Mouse (Mus musculus) bone marrow, adult 2 months (tissue): ENCODE results near the gene Olfr575. TPM values are rescaled to one million over a fixed set of nuclear protein-coding genes. Genes with fewer than 3 reads are reported as not detected.

Experiments used
- H3K27ac ChIP-seq: fragments of 200-500 bp; 2 replicates; pipeline ENCODE4 v1.5.1; 2012; ENCODE audit warnings: low read depth, mild to moderate bottlenecking, control low read depth, inconsistent platforms, low read length; ENCODE audit not compliant: control insufficient read depth, poor library complexity, insufficient read depth
- H3K4me1 ChIP-seq: fragments of 200-500 bp; 2 replicates; pipeline ENCODE4 v1.6.1; 2011; ENCODE audit warnings: low read length; ENCODE audit not compliant: control insufficient read depth, insufficient read depth
- H3K4me3 ChIP-seq: fragments of 200-500 bp; replicated peaks from 2 replicates; pipeline ENCODE3; 2011; ENCODE audit warnings: mild to moderate bottlenecking, low read depth, low read length, control low read depth; ENCODE audit not compliant: control insufficient read depth
- CTCF ChIP-seq: fragments of 200-500 bp; IDR thresholded peaks from 2 replicates; pipeline ENCODE4 v1.5.1; 2011; ENCODE audit warnings: low read length, control low read depth; ENCODE audit not compliant: control insufficient read depth, insufficient read depth
- POLR2A ChIP-seq: fragments of 200-500 bp; IDR thresholded peaks from 2 replicates; pipeline ENCODE4 v1.6.1; 2011; ENCODE audit warnings: low read depth, mild to moderate bottlenecking, control low read depth, low read length, borderline replicate concordance; ENCODE audit not compliant: control insufficient read depth
- WGBS: fragments of 180-500 bp; shearing (Covaris S2); methylation state at CpG from one replicate; pipeline ENCODE4 v1.1.7; 2018; 5-methylcytosine and 5-hydroxymethylcytosine counted together
- polyA plus RNA-seq: library from polyadenylated mRNA; stranded (reverse); fragments of >200 nt; gene quantifications from 2 replicates; pipeline ENCODE4 v1.2.4, GENCODE M21; 2011; ENCODE audit warnings: low replicate concordance; ENCODE audit not compliant: missing spikeins, insufficient read depth, insufficient read length

Gene Olfr575
- polyA plus RNA-seq, 1 experiment: not detected

DNA sequence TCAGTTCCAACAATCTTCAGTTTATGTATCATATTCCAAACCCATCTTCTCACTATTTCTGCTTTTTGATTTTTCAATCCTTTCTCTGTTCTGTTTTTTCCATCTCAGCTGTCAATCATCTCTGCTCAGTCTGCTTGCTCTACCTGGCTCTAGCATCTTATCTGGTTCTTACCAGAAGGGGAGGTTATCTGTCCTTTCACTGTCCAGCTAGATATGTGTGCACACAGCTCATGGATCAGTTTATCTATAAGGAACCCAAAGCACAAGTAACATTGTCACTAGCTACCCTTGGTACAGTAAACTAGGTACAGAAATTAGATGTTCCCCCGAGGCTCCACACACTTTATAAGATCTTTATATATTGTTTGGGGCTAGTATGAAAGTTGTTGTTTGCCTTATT is 15.2 kb downstream of the Olfr575 start:
- WGBS: 68% methylated on average over 1 of the region's 1 CpGs
- Histone ChIP-seq H3K4me3 (no peak overlapping the region), H3K4me1 (no peaks in the 10 kb centered on the region), H3K27ac (no peak overlapping the region)
- TF ChIP-seq CTCF: no peak
- TF ChIP-seq POLR2A: no peak

DNA sequence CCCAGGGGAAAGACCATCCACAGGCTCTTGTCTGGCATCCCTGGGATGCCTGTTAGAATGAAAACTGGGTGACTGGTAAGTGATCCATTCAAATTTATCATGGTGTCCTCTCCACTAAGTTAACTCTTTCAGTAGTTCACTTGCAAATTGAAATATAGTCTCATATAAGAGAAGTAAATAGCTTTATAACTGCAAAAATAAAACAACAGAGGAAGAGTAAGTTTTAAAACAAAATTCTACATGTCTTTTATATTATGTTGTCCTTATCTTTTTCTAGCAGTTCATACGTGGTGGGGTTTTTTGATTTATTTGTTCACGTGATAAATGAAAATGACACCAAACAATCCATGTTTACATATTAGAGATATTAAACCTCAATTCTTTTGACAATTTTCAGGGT is 16.1 kb downstream of the Olfr575 start, which contains the start of gene Olfr573-ps1:
Gene Olfr573-ps1 (minus strand): TSS at position 101 of the 400 bp plus-strand sequence.
- no peaks in the 10 kb centered on the region for H3K4me1 ChIP-seq
- no peak within 1 kb of the TSS for H3K4me3 ChIP-seq
- no peak within 1 kb of the TSS for H3K27ac ChIP-seq
- 87% methylated on average over 2 of the region's 2 CpGs for WGBS
- TF ChIP-seq CTCF (no peak), POLR2A (no peak)

DNA sequence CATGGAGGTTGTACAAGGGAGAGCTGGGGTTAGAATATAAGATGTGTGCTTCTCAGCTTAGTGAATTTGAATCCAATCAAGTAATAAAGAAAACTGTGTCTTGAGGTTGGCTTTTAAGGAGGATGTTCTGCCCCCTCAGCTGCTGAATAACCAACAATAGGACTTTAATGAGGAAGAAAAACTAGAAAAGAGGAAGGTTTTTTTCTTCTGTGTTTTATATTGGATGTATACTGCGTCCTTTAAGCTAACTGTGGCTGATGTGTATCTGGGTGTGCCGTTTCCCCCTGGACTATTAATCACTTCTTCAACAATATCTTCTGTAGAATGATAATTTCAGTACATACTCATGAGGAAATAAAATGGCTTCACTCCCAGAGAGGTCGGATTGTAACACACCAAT is 31.5 kb downstream of the Olfr575 start:
- Histone ChIP-seq H3K27ac (no peak overlapping the region), H3K4me3 (no peak overlapping the region), H3K4me1 (no peaks in the 10 kb centered on the region)
- WGBS: 13% methylated on average over 3 of the region's 3 CpGs
- TF ChIP-seq CTCF (no peak), POLR2A (no peak)

DNA sequence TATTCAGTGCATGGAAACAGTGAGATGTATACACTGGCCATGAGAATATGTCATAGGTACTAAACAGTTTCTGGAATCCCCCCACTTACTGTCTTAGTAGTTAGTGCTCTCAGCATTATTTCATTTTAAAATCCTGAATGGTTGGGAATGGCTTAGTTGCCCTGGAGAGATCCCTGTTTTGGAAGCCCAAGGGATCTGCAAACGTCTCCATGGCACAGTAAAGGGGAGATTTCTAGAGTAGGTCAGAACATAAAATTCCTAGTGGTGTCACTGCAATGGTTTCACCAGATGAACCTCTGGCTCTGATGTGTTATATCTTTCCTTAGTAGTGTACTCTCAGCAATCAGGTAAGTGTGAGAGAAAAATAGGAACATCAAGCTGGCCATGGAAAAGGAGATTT is 34.5 kb downstream of the Olfr575 start, which contains the start of gene Olfr572:
Gene Olfr572 (plus strand): TSS at position 301 of the 400 bp plus-strand sequence.
- TF ChIP-seq POLR2A: no peak
- no peak for TF ChIP-seq CTCF
- H3K27ac ChIP-seq: no peak within 1 kb of the TSS
- WGBS: 67% methylated on average over 1 of the region's 1 CpGs
- no peak within 1 kb of the TSS for H3K4me3 ChIP-seq
- H3K4me1 ChIP-seq: no peaks in the 10 kb centered on the region

DNA sequence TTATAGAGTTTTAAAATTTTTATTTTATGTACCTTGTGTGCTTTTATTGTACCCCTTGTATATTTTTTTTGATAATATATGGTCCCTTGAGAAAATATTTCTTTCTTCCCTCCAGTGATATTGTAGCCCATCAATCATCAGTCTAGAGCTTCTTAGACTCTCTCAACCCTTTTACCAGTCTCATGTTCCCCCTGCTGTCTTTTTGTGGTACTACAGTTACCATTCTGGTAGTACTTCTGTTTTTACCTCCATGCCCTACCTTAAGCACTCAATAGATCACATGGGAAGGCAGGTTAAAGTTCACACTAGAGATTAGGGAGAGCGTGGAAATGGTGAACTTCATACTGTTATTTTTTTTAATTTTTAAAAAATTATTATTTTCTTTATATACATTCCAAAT is 38.9 kb downstream of the Olfr575 start:
- no peaks in the 10 kb centered on the region for H3K4me1 ChIP-seq
- no peak overlapping the region for H3K27ac ChIP-seq
- TF ChIP-seq CTCF: no peak
- no peak for TF ChIP-seq POLR2A
- WGBS: 8% methylated on average over 1 of the region's 1 CpGs
- no peak overlapping the region for H3K4me3 ChIP-seq

DNA sequence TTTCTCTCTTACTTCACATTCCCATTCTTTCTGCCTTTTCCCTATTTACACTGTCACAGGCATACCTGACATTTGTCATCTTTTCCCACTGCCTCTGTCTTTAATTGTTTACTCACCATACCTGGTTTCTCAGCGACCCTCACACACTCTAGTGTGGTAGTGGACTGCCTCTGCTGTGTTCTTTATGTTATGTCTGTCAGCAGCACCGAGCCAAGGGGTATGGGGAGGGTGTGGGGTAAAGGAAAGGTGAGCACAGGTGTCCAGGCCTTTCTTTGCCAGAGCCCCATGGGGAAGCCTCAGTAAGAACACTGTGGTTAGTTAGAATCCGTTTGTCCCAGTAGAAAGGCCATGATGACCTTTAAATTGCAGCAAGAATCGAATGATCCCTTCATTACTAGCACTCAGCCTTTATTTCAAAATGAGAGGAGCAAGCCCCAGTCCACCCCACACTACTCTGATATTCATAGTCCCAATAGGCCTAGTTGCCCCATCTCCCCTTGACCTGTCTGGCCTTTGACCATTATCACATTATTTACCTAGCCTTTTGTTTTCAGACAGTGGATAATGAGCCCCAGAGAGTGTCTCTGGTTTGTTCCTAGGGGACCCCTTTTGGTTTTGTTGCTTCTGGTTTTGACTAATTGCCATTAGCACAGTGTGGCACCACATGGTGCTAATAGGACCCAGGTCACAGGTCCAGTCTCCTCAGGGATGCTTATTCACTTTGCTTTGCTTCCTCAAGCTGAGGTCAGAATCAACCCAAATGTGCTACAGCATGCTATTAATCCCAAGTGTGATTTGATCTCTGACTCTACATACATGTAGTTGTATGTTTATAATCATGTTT is 41.3 kb downstream of the Olfr575 start, which contains the start of gene Olfr571:
Gene Olfr571 (minus strand): TSS at position 505 of the 844 bp plus-strand sequence.
- TF ChIP-seq POLR2A: no peak
- TF ChIP-seq CTCF: no peak
- Histone ChIP-seq H3K27ac (no peak within 1 kb of the TSS), H3K4me1 (no peaks in the 10 kb centered on the region), H3K4me3 (no peak within 1 kb of the TSS)
- WGBS: 72% methylated on average over 4 of the region's 4 CpGs

DNA sequence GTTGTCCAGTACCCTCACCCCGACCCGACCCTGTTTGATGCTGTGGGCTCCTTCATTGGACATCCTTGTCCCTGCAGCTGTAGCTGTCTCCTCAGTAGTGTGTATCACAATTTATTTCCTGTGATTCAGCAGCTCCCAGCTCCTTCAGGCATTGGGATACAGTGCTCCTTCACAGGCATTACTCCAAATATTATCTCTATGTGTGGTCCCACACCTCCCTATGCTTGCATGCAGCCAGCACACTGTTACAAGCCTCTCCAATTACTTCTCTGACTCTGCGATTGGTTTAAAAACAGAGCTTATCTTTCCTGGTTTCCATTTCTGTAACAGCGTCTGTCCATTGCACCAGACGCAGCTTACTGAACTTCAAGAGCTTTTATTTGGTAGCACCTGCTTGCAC is 42.2 kb downstream of the Olfr575 start:
- 71% methylated on average over 5 of the region's 5 CpGs for WGBS
- H3K4me1 ChIP-seq: no peaks in the 10 kb centered on the region
- H3K27ac ChIP-seq: no peak overlapping the region
- no peak overlapping the region for H3K4me3 ChIP-seq
- TF ChIP-seq CTCF (no peak), POLR2A (no peak)

DNA sequence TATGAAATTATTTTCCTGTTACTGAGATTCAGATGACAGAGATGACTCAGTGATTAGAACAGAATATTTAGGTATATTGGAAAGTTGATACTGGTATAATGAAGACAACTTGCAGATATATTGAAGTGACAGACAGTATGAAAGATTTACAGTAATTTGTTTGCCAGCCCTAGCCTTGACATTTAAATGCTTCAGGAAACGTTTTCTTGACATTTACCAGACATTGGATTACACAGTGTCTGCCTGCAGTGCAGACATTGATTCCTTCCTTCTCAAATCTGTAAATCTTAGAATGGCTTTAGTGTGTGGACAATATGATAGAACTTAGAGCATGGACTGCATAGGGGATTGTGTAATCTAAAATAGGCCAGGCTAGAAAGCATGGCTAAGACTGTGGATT is 43.3 kb downstream of the Olfr575 start:
- Histone ChIP-seq H3K4me1 (no peaks in the 10 kb centered on the region), H3K27ac (no peak overlapping the region), H3K4me3 (no peak overlapping the region)
- no peak for TF ChIP-seq POLR2A
- no peak for TF ChIP-seq CTCF
- WGBS: 30% methylated on average over 1 of the region's 1 CpGs

Other genes starting within 250 kb of the Olfr575 start
- not detected in 2 replicates for gene Olfr33, start 239.7 kb downstream of the Olfr575 start, polyA plus RNA-seq
- gene Olfr559, start 231.3 kb downstream of the Olfr575 start, polyA plus RNA-seq: not detected in 2 replicates
- gene Olfr560, start 199.4 kb downstream of the Olfr575 start, polyA plus RNA-seq: not detected in 2 replicates
- 0.29 TPM in 1 of 2 replicates, not detected in the other for gene Olfr78, start 199.3 kb downstream of the Olfr575 start, polyA plus RNA-seq
- not detected in 2 replicates for gene Olfr561, start 187.6 kb downstream of the Olfr575 start, polyA plus RNA-seq
- gene Olfr564, start 155.3 kb downstream of the Olfr575 start, polyA plus RNA-seq: not detected in 2 replicates
- not detected in 2 replicates for gene Olfr566, start 100.0 kb downstream of the Olfr575 start, polyA plus RNA-seq
- not detected in 2 replicates for gene Olfr568, start 81.7 kb downstream of the Olfr575 start, polyA plus RNA-seq
- gene Olfr569, start 67.9 kb downstream of the Olfr575 start, polyA plus RNA-seq: not detected in 2 replicates
- not detected in 2 replicates for gene Olfr570, start 64.2 kb downstream of the Olfr575 start, polyA plus RNA-seq
- gene Olfr571, start 41.2 kb downstream of the Olfr575 start, polyA plus RNA-seq: 0.90 and 1.1 TPM in 2 replicates
- gene Olfr572, start 34.4 kb downstream of the Olfr575 start, polyA plus RNA-seq: not detected in 2 replicates
- not detected in 2 replicates for gene Olfr573-ps1, start 16.2 kb downstream of the Olfr575 start, polyA plus RNA-seq
- not detected in 2 replicates for gene Olfr574, start 10.3 kb downstream of the Olfr575 start, polyA plus RNA-seq
- gene Olfr576, start 3.9 kb upstream of the Olfr575 start, polyA plus RNA-seq: not detected in 2 replicates
- not detected in 2 replicates for gene Olfr577, start 17.2 kb upstream of the Olfr575 start, polyA plus RNA-seq
- not detected in 2 replicates for gene Olfr578, start 30.5 kb upstream of the Olfr575 start, polyA plus RNA-seq
- not detected in 2 replicates for gene Olfr582, start 79.2 kb upstream of the Olfr575 start, polyA plus RNA-seq
- gene Olfr583, start 92.5 kb upstream of the Olfr575 start, polyA plus RNA-seq: not detected in 2 replicates
- not detected in 2 replicates for gene Olfr584, start 123.1 kb upstream of the Olfr575 start, polyA plus RNA-seq
- gene Olfr585, start 138.9 kb upstream of the Olfr575 start, polyA plus RNA-seq: not detected in 2 replicates
- not detected in 2 replicates for gene Olfr586, start 166.9 kb upstream of the Olfr575 start, polyA plus RNA-seq
- not detected in 2 replicates for gene Olfr588-ps1, start 182.1 kb upstream of the Olfr575 start, polyA plus RNA-seq
- gene Olfr589, start 197.6 kb upstream of the Olfr575 start, polyA plus RNA-seq: not detected in 2 replicates
- not detected in 2 replicates for gene Olfr591, start 219.6 kb upstream of the Olfr575 start, polyA plus RNA-seq
- not detected in 2 replicates for gene Olfr592, start 226.0 kb upstream of the Olfr575 start, polyA plus RNA-seq